Mouse (Mus musculus): Measurements from ENCODE around the gene Cdh15. TPM values are rescaled to one million over a fixed set of nuclear protein-coding genes. Genes with fewer than 3 reads are reported as not detected.

Gene Cdh15
- polyA plus RNA-seq, 1 experiment = 0.37 TPM

- H3K4me3 ChIP-seq (replicated peaks; ENCODE audit: extremely low read depth, low read depth, low read length) = no peak overlapping the region
- TF ChIP-seq POLR2A (IDR thresholded peaks at IDR 0.05; ENCODE audit: borderline replicate concordance, extremely low read depth, low read depth, low read length) = no peak
- no peak for TF ChIP-seq CTCF (IDR thresholded peaks at IDR 0.05; ENCODE audit: insufficient read depth, low read length)
- H3K4me1 ChIP-seq (ENCODE audit: control insufficient read depth, insufficient read depth, low read length) = no peaks in the 10 kb centered on the region; the same call in 1 of the 2 replicates
- no peak for DNase-seq
- WGBS = 82% methylated on average over 12 of the region's 12 CpGs
These were observed 50.7 kb downstream of the Cdh15 start for GRCm38 (mm10) chr8:122898473-122898872.

- Histone ChIP-seq H3K4me1 (ENCODE audit: control insufficient read depth, insufficient read depth, low read length) (no peaks in the 10 kb centered on the region; the same call in 1 of the 2 replicates), H3K4me3 (replicated peaks; ENCODE audit: extremely low read depth, low read depth, low read length) (no peak overlapping the region)
- TF ChIP-seq POLR2A (IDR thresholded peaks at IDR 0.05; ENCODE audit: borderline replicate concordance, extremely low read depth, low read depth, low read length) (no peak), CTCF (IDR thresholded peaks at IDR 0.05; ENCODE audit: insufficient read depth, low read length) (no peak)
- DNase-seq = no peak
- 65% methylated on average over 5 of the region's 5 CpGs for WGBS
These were observed 51.3 kb downstream of the Cdh15 start for GRCm38 (mm10) chr8:122899085-122899484.

- no peak for TF ChIP-seq POLR2A (IDR thresholded peaks at IDR 0.05; ENCODE audit: borderline replicate concordance, extremely low read depth, low read depth, low read length)
These were observed 53.7 kb downstream of the Cdh15 start for GRCm38 (mm10) chr8:122901476-122901875.

GRCm38 (mm10) chr8:122901892-122902515 is 54.2 kb downstream of the Cdh15 start:
- Histone ChIP-seq H3K4me3 (replicated peaks; ENCODE audit: extremely low read depth, low read depth, low read length) (no peak overlapping the region), H3K4me1 (ENCODE audit: control insufficient read depth, insufficient read depth, low read length) (peaks cover 9% of the 10 kb centered on the region)
- no peak for TF ChIP-seq POLR2A (IDR thresholded peaks at IDR 0.05; ENCODE audit: borderline replicate concordance, extremely low read depth, low read depth, low read length)
- TF ChIP-seq CTCF (IDR thresholded peaks at IDR 0.05; ENCODE audit: insufficient read depth, low read length) = no peak
- WGBS = 76% methylated on average over 8 of the region's 8 CpGs
- DNase-seq = no peak

More at GRCm38 (mm10) chr8:122901476-122901875, 53.7 kb downstream of the Cdh15 start:
- no peak for DNase-seq
- Histone ChIP-seq H3K4me3 (replicated peaks; ENCODE audit: extremely low read depth, low read depth, low read length) (no peak overlapping the region), H3K4me1 (ENCODE audit: control insufficient read depth, insufficient read depth, low read length) (peaks cover 9% of the 10 kb centered on the region)
- 57% methylated on average over 7 of the region's 7 CpGs for WGBS

DNA sequence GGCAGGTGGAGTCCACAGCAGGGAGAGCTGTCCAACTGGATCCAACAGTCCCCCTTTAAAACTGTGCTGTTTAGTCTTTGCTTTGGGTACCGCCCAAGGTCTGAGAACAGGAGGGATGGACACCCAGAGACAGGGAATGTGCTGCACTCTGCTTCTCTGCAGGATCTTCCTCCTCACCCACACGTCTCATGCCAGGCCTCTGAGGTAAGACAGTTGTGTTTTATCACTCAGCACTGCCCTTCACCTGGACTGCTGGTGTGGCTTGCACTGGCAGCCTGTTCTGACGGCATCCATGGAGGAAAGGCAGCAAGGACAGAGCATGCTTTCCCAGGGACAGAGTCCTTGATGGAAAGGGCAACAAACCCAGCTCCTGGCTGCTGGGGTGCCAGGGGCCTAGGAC is 54.8 kb downstream of the Cdh15 start:
- no peak for DNase-seq
- TF ChIP-seq POLR2A (IDR thresholded peaks at IDR 0.05; ENCODE audit: borderline replicate concordance, extremely low read depth, low read depth, low read length) = no peak
- no peak for TF ChIP-seq CTCF (IDR thresholded peaks at IDR 0.05; ENCODE audit: insufficient read depth, low read length)
- WGBS = 70% methylated on average over 3 of the region's 3 CpGs
- H3K4me1 ChIP-seq (ENCODE audit: control insufficient read depth, insufficient read depth, low read length) = peaks cover 9% of the 10 kb centered on the region
- H3K4me3 ChIP-seq (replicated peaks; ENCODE audit: extremely low read depth, low read depth, low read length) = no peak overlapping the region

DNA sequence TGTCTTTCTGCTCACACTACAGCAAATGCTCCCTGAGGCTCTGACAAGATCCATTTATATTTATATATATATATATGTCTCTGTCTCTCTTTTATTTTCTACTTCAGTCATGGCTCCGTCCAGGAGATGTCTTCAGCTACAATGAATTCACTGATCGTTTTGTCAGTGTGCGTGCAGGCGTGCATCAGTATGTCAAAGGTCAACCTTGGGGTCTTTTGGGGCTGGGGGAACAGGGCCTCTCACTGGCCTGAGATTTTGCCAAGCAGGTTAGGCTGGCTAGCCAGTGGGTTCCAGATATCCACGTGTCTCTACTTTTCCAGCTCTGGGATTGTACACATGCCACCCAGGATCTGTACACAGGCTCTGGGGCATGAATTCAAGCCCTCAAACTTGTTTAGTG is 55.2 kb downstream of the Cdh15 start:
- 87% methylated on average over 5 of the region's 5 CpGs for WGBS
- TF ChIP-seq POLR2A (IDR thresholded peaks at IDR 0.05; ENCODE audit: borderline replicate concordance, extremely low read depth, low read depth, low read length) = no peak
- no peak for TF ChIP-seq CTCF (IDR thresholded peaks at IDR 0.05; ENCODE audit: insufficient read depth, low read length)
- Histone ChIP-seq H3K4me1 (ENCODE audit: control insufficient read depth, insufficient read depth, low read length) (peaks cover 9% of the 10 kb centered on the region), H3K4me3 (replicated peaks; ENCODE audit: extremely low read depth, low read depth, low read length) (no peak overlapping the region)
- no peak for DNase-seq

DNA sequence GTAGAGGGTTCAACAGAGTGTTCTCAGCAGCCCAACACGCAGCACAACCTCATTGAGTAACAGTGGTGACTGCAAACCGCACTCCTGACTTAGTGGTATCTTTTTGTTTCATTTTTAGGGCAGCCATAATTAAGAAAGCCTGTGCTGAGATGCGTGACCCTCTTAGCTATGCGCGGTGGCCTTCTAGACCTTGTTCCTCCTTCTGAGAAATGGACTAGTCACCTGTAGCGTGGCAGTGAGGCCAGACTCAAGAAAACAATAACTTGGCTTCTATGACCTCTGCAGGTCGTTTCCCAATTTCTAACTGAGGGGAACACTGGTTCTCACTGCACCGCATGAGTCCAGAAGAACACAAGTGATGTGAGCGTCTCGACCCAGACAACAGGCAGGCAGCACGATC is 56.7 kb downstream of the Cdh15 start:
- DNase-seq = no peak
- H3K4me3 ChIP-seq (replicated peaks; ENCODE audit: extremely low read depth, low read depth, low read length) = no peak overlapping the region
- 90% methylated on average over 11 of the region's 11 CpGs for WGBS
- H3K4me1 ChIP-seq (ENCODE audit: control insufficient read depth, insufficient read depth, low read length) = peaks cover 9% of the 10 kb centered on the region
- TF ChIP-seq POLR2A (IDR thresholded peaks at IDR 0.05; ENCODE audit: borderline replicate concordance, extremely low read depth, low read depth, low read length) = no peak

DNA sequence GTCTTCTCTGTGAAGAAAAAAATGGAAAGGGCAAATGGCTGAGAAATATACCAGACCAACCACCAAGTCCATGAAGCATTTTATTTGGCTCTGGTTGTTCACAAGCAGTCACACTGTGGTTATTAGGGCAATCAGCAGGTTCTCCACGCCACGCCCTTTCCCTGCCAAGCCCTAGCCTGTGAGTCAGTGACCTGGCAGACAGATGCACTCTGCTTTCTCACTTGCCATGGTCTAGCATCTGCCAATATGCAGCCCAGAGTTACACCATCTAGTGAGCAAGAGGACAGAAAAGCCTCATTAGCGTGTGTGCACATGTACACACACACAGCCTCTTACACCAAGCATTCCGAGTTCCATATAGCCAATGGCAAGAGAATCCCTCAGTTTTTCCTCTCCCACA is 57.6 kb downstream of the Cdh15 start:
- Histone ChIP-seq H3K4me1 (ENCODE audit: control insufficient read depth, insufficient read depth, low read length) (peaks cover 9% of the 10 kb centered on the region), H3K4me3 (replicated peaks; ENCODE audit: extremely low read depth, low read depth, low read length) (no peak overlapping the region)
- TF ChIP-seq POLR2A (IDR thresholded peaks at IDR 0.05; ENCODE audit: borderline replicate concordance, extremely low read depth, low read depth, low read length) (no peak), CTCF (IDR thresholded peaks at IDR 0.05; ENCODE audit: insufficient read depth, low read length) (no peak)
- no peak for DNase-seq
- WGBS = 74% methylated on average over 4 of the region's 4 CpGs

- H3K4me3 ChIP-seq (replicated peaks; ENCODE audit: extremely low read depth, low read depth, low read length) = peak overlapping the region; percentile 15
- H3K4me1 ChIP-seq (ENCODE audit: control insufficient read depth, insufficient read depth, low read length) = peaks cover 9% of the 10 kb centered on the region
These were observed 58.8 kb downstream of the Cdh15 start for GRCm38 (mm10) chr8:122906463-122907021.

GRCm38 (mm10) chr8:122912150-122912549 is 64.4 kb downstream of the Cdh15 start:
- WGBS = 58% methylated on average over 3 of the region's 3 CpGs
- TF ChIP-seq CTCF (IDR thresholded peaks at IDR 0.05; ENCODE audit: insufficient read depth, low read length) (no peak), POLR2A (IDR thresholded peaks at IDR 0.05; ENCODE audit: borderline replicate concordance, extremely low read depth, low read depth, low read length) (no peak)
- Histone ChIP-seq H3K4me1 (ENCODE audit: control insufficient read depth, insufficient read depth, low read length) (peaks cover 5% of the 10 kb centered on the region), H3K4me3 (replicated peaks; ENCODE audit: extremely low read depth, low read depth, low read length) (no peak overlapping the region)
- no peak for DNase-seq

More at GRCm38 (mm10) chr8:122906463-122907021, 58.8 kb downstream of the Cdh15 start:
- TF ChIP-seq CTCF (IDR thresholded peaks at IDR 0.05; ENCODE audit: insufficient read depth, low read length) (peak; percentile 49; the same call in 1 of the 2 replicates), POLR2A (IDR thresholded peaks at IDR 0.05; ENCODE audit: borderline replicate concordance, extremely low read depth, low read depth, low read length) (no peak)
- 5% methylated on average over 6 of the region's 6 CpGs for WGBS
- DNase-seq = peak; percentile 93
